Mouse (Mus musculus): ENCODE data around the gene Arhgap15. TPM values are rescaled to one million over a fixed set of nuclear protein-coding genes. Genes with fewer than 3 reads are reported as not detected.

Arhgap15 gene
- polyA plus RNA-seq, 1 experiment from 2014 or later: 0.77 TPM

- ATAC-seq (ENCODE audit: insufficient number of reproducible peaks, insufficient read depth, low FRiP score, low read depth): no peak
- Histone ChIP-seq H3K4me2 (ENCODE audit: low read length) (no peak overlapping the region), H3K36me3 (ENCODE audit: control insufficient read depth, insufficient read depth, low read length) (no peaks in the 10 kb centered on the region), H3K4me3 (ENCODE audit: control insufficient read depth in 1 of 2, insufficient read depth in 1 of 2, low read depth in 1 of 2, low read length in 2 of 2) (no peak overlapping the region), H3K27me3 (ENCODE audit: control insufficient read depth, insufficient read depth, low read length) (no peaks in the 10 kb centered on the region), H3K27ac (replicated peaks in 1 of 2; ENCODE audit: control insufficient read depth in 1 of 2, insufficient read depth in 1 of 2, low read depth in 2 of 2, low read length in 2 of 2) (no peak overlapping the region), H3K9ac (ENCODE audit: low read length) (no peak overlapping the region), H3K9me3 (ENCODE audit: control insufficient read depth, low read length) (no peaks in the 10 kb centered on the region), H3K4me1 (ENCODE audit: control insufficient read depth in 2 of 2, insufficient read depth in 2 of 2, low read length in 2 of 2) (0 out of 4 replicates have a peak, but pooled peaks cover 0 to 2% of the 10 kb centered on the region in 2 experiments)
- WGBS: 63% methylated on average over 7 of the region's 7 CpGs
Observed at GRCm38 (mm10) chr2:43783759-43784735, 35.4 kb downstream of the Arhgap15 start.

GRCm38 (mm10) chr2:43786101-43786500 is 37.5 kb downstream of the Arhgap15 start:
- no peaks in the 10 kb centered on the region for H3K9me3 ChIP-seq (ENCODE audit: control insufficient read depth, low read length)
- no peak overlapping the region for H3K4me2 ChIP-seq (ENCODE audit: low read length)
- H3K4me1 ChIP-seq (ENCODE audit: control insufficient read depth in 2 of 2, insufficient read depth in 2 of 2, low read length in 2 of 2): 0 out of 4 replicates have a peak, but pooled peaks cover 0 to 2% of the 10 kb centered on the region in 2 experiments
- ATAC-seq (ENCODE audit: insufficient number of reproducible peaks, insufficient read depth, low FRiP score, low read depth): no peak
- no peak overlapping the region for H3K9ac ChIP-seq (ENCODE audit: low read length)
- H3K36me3 ChIP-seq (ENCODE audit: control insufficient read depth, insufficient read depth, low read length): no peaks in the 10 kb centered on the region
- H3K27me3 ChIP-seq (ENCODE audit: control insufficient read depth, insufficient read depth, low read length): no peaks in the 10 kb centered on the region
- H3K27ac ChIP-seq (replicated peaks in 1 of 2; ENCODE audit: control insufficient read depth in 1 of 2, insufficient read depth in 1 of 2, low read depth in 2 of 2, low read length in 2 of 2): no peak overlapping the region
- H3K4me3 ChIP-seq (ENCODE audit: control insufficient read depth in 1 of 2, insufficient read depth in 1 of 2, low read depth in 1 of 2, low read length in 2 of 2): no peak overlapping the region
- WGBS: 61% methylated on average over 3 of the region's 3 CpGs

GRCm38 (mm10) chr2:43787141-43787540 is 38.5 kb downstream of the Arhgap15 start:
- 40% methylated on average over 12 of the region's 12 CpGs for WGBS
- no peak for ATAC-seq (ENCODE audit: insufficient number of reproducible peaks, insufficient read depth, low FRiP score, low read depth)
- H3K27ac ChIP-seq (replicated peaks in 1 of 2; ENCODE audit: control insufficient read depth in 1 of 2, insufficient read depth in 1 of 2, low read depth in 2 of 2, low read length in 2 of 2): no peak overlapping the region
- H3K9ac ChIP-seq (ENCODE audit: low read length): no peak overlapping the region
- 0 out of 4 replicates have a peak, but pooled peaks cover 0 to 2% of the 10 kb centered on the region in 2 experiments for H3K4me1 ChIP-seq (ENCODE audit: control insufficient read depth in 2 of 2, insufficient read depth in 2 of 2, low read length in 2 of 2)
- no peaks in the 10 kb centered on the region for H3K36me3 ChIP-seq (ENCODE audit: control insufficient read depth, insufficient read depth, low read length)
- no peak overlapping the region for H3K4me2 ChIP-seq (ENCODE audit: low read length)
- no peak overlapping the region for H3K4me3 ChIP-seq (ENCODE audit: control insufficient read depth in 1 of 2, insufficient read depth in 1 of 2, low read depth in 1 of 2, low read length in 2 of 2)
- H3K9me3 ChIP-seq (ENCODE audit: control insufficient read depth, low read length): no peaks in the 10 kb centered on the region
- no peaks in the 10 kb centered on the region for H3K27me3 ChIP-seq (ENCODE audit: control insufficient read depth, insufficient read depth, low read length)

- 0 out of 4 replicates have a peak, but pooled peaks cover 0 to 2% of the 10 kb centered on the region in 2 experiments for H3K4me1 ChIP-seq (ENCODE audit: control insufficient read depth in 2 of 2, insufficient read depth in 2 of 2, low read length in 2 of 2)
- H3K36me3 ChIP-seq (ENCODE audit: control insufficient read depth, insufficient read depth, low read length): no peaks in the 10 kb centered on the region
- WGBS: 70% methylated on average over 8 of the region's 8 CpGs
- no peak for ATAC-seq (ENCODE audit: insufficient number of reproducible peaks, insufficient read depth, low FRiP score, low read depth)
- no peaks in the 10 kb centered on the region for H3K27me3 ChIP-seq (ENCODE audit: control insufficient read depth, insufficient read depth, low read length)
- no peak overlapping the region for H3K4me2 ChIP-seq (ENCODE audit: low read length)
- no peak overlapping the region for H3K27ac ChIP-seq (replicated peaks in 1 of 2; ENCODE audit: control insufficient read depth in 1 of 2, insufficient read depth in 1 of 2, low read depth in 2 of 2, low read length in 2 of 2)
- H3K9me3 ChIP-seq (ENCODE audit: control insufficient read depth, low read length): no peaks in the 10 kb centered on the region
- no peak overlapping the region for H3K9ac ChIP-seq (ENCODE audit: low read length)
- no peak overlapping the region for H3K4me3 ChIP-seq (ENCODE audit: control insufficient read depth in 1 of 2, insufficient read depth in 1 of 2, low read depth in 1 of 2, low read length in 2 of 2)
Observed at GRCm38 (mm10) chr2:43788484-43788883, 39.9 kb downstream of the Arhgap15 start.

- H3K4me3 ChIP-seq (ENCODE audit: control insufficient read depth in 1 of 2, insufficient read depth in 1 of 2, low read depth in 1 of 2, low read length in 2 of 2): no peak overlapping the region
- H3K4me2 ChIP-seq (ENCODE audit: low read length): no peak overlapping the region
- no peaks in the 10 kb centered on the region for H3K27me3 ChIP-seq (ENCODE audit: control insufficient read depth, insufficient read depth, low read length)
- no peaks in the 10 kb centered on the region for H3K4me1 ChIP-seq (ENCODE audit: control insufficient read depth in 2 of 2, insufficient read depth in 2 of 2, low read length in 2 of 2)
- no peaks in the 10 kb centered on the region for H3K36me3 ChIP-seq (ENCODE audit: control insufficient read depth, insufficient read depth, low read length)
- ATAC-seq (ENCODE audit: insufficient number of reproducible peaks, insufficient read depth, low FRiP score, low read depth): no peak
- WGBS: 78% methylated on average over 6 of the region's 6 CpGs
- no peaks in the 10 kb centered on the region for H3K9me3 ChIP-seq (ENCODE audit: control insufficient read depth, low read length)
- H3K27ac ChIP-seq (replicated peaks in 1 of 2; ENCODE audit: control insufficient read depth in 1 of 2, insufficient read depth in 1 of 2, low read depth in 2 of 2, low read length in 2 of 2): no peak overlapping the region
- no peak overlapping the region for H3K9ac ChIP-seq (ENCODE audit: low read length)
Observed at GRCm38 (mm10) chr2:43790049-43790693, 41.5 kb downstream of the Arhgap15 start.

- H3K27me3 ChIP-seq (ENCODE audit: control insufficient read depth, insufficient read depth, low read length): no peaks in the 10 kb centered on the region
- H3K4me1 ChIP-seq (ENCODE audit: control insufficient read depth in 2 of 2, insufficient read depth in 2 of 2, low read length in 2 of 2): no peaks in the 10 kb centered on the region
- H3K4me3 ChIP-seq (ENCODE audit: control insufficient read depth in 1 of 2, insufficient read depth in 1 of 2, low read depth in 1 of 2, low read length in 2 of 2): no peak overlapping the region
- H3K27ac ChIP-seq (replicated peaks in 1 of 2; ENCODE audit: control insufficient read depth in 1 of 2, insufficient read depth in 1 of 2, low read depth in 2 of 2, low read length in 2 of 2): no peak overlapping the region
- no peak overlapping the region for H3K9ac ChIP-seq (ENCODE audit: low read length)
- no peak overlapping the region for H3K4me2 ChIP-seq (ENCODE audit: low read length)
- WGBS: 69% methylated on average over 6 of the region's 6 CpGs
- no peaks in the 10 kb centered on the region for H3K9me3 ChIP-seq (ENCODE audit: control insufficient read depth, low read length)
- no peaks in the 10 kb centered on the region for H3K36me3 ChIP-seq (ENCODE audit: control insufficient read depth, insufficient read depth, low read length)
- ATAC-seq (ENCODE audit: insufficient number of reproducible peaks, insufficient read depth, low FRiP score, low read depth): no peak
Observed at GRCm38 (mm10) chr2:43791575-43791974, 43.0 kb downstream of the Arhgap15 start.

- no peak for ATAC-seq (ENCODE audit: insufficient number of reproducible peaks, insufficient read depth, low FRiP score, low read depth)
- no peak overlapping the region for H3K4me3 ChIP-seq (ENCODE audit: control insufficient read depth in 1 of 2, insufficient read depth in 1 of 2, low read depth in 1 of 2, low read length in 2 of 2)
- WGBS: 43% methylated on average over 3 of the region's 3 CpGs
- no peaks in the 10 kb centered on the region for H3K4me1 ChIP-seq (ENCODE audit: control insufficient read depth in 2 of 2, insufficient read depth in 2 of 2, low read length in 2 of 2)
- H3K9me3 ChIP-seq (ENCODE audit: control insufficient read depth, low read length): no peaks in the 10 kb centered on the region
- no peaks in the 10 kb centered on the region for H3K27me3 ChIP-seq (ENCODE audit: control insufficient read depth, insufficient read depth, low read length)
- H3K27ac ChIP-seq (replicated peaks in 1 of 2; ENCODE audit: control insufficient read depth in 1 of 2, insufficient read depth in 1 of 2, low read depth in 2 of 2, low read length in 2 of 2): no peak overlapping the region
- no peak overlapping the region for H3K4me2 ChIP-seq (ENCODE audit: low read length)
- H3K36me3 ChIP-seq (ENCODE audit: control insufficient read depth, insufficient read depth, low read length): no peaks in the 10 kb centered on the region
- H3K9ac ChIP-seq (ENCODE audit: low read length): no peak overlapping the region
Observed at GRCm38 (mm10) chr2:43793105-43793504, 44.5 kb downstream of the Arhgap15 start.
